Mouse (Mus musculus) layer of hippocampus, postnatal 36 days (tissue): ENCODE data around the gene Ipmk. TPM values are rescaled to one million over a fixed set of nuclear protein-coding genes. Genes with fewer than 3 reads are reported as not detected.

Experiments used
- DNase-seq, 2 experiments: peaks; one replicate each; pipeline ENCODE4 v3.0.0; 2022
- total RNA-seq, 2 experiments: library from RNA; stranded (reverse); gene quantifications; 2 replicates each; pipeline ENCODE4 v1.2.3; 2021

Gene Ipmk
- total RNA-seq, 2 experiments from 2014 or later = 41.5 to 43.3 TPM

GRCm38 (mm10) chr10:71341290-71341689 is 6.3 kb upstream of the Ipmk start:
- no peak for DNase-seq

- no peak for DNase-seq
Measured at GRCm38 (mm10) chr10:71342030-71342805, 5.3 kb upstream of the Ipmk start.

- DNase-seq = no peak
Measured at GRCm38 (mm10) chr10:71343130-71343529, 4.4 kb upstream of the Ipmk start.

- DNase-seq = no peak
Measured at GRCm38 (mm10) chr10:71343567-71344265, 3.8 kb upstream of the Ipmk start.

- DNase-seq = peak; percentile 93 to 95
Measured at GRCm38 (mm10) chr10:71344579-71345143, 2.9 kb upstream of the Ipmk start, which contains the start of gene Cisd1. Cisd1 (minus strand) TSS chr10:71344954.

- DNase-seq = no peak
Measured at GRCm38 (mm10) chr10:71346106-71346505, 1.5 kb upstream of the Ipmk start.

- no peak for DNase-seq
Measured at GRCm38 (mm10) chr10:71346722-71347508, 648 bp upstream of the Ipmk start.

DNA sequence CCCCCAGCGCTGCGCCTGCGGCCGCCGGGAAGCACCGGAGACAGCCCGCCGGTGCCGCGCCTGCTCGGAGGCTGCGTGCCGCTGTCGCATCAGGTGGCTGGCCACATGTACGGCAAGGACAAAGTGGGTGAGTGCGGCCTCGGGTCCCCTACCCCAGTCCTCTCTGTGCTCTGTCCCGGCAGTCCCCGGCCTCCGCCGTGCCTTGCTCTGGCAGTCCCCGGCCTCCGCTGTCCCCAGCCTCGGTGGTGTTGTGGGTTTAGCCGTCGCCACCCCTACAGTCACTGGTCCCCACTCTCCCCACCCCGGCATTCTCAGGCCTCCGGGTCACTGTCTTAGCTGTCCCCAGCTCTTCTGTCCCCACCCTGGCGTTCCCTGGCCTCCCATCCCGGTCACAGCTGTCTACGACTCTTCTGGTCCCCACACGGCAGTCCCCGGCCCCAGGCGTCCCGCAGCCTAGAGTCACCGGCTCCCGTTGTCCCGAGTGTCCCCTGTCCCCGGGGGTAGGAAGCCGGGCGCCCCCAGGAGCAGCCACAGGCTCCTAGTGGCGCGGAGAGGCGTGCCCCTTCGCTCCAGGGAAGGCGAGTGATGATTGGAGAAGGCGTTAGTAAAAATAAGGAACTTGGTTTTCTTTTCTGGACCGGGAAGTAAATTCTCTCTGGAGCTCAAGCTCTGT is 537 bp downstream of the Ipmk start:
- peak in 1 of 2 experiments; percentile 38 for DNase-seq

GRCm38 (mm10) chr10:71348637-71349280 is 1.2 kb downstream of the Ipmk start:
- DNase-seq = no peak

GRCm38 (mm10) chr10:71349290-71349689 is 1.7 kb downstream of the Ipmk start:
- DNase-seq = no peak

DNA sequence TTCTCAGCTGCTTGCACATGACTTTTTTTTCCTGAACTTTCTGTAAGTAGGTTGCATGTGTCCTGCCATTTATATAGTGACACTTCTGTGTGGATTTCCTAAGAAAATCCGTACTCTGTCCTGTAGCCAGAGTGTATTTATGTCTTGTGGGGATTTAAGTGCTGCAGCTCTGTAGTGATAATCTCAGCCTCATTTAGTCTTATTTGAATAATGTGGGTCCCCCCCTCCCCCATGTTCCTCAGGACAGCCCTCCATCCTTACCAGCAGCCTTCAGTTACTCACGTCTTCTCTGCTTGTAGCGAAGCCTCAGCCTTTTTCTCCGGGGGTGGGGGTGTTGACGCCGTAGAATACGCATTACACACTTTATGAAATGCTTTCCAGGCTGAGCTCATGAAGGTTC is 3.7 kb downstream of the Ipmk start:
- no peak for DNase-seq

- no peak for DNase-seq
Measured at GRCm38 (mm10) chr10:71353850-71354249, 6.3 kb downstream of the Ipmk start.

DNA sequence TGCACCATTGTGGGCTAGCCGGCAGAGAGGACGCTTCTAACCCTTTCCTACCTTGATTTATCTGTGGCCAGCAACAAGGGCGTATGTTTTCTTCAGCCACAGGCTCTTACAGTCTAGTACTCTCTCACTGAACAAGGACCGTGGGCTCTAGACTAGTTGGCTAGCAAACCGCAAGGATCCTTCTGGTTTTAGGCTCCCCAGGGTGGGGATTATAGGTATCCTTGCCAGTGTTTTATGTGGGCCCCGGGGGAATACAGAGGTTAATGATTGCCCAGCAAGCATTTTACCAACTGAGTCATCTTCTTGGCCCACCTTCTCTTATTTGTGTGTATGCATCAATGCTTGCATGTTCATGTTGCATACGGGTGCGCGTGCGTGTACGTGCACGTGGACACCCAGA is 7.4 kb downstream of the Ipmk start:
- DNase-seq = no peak

DNA sequence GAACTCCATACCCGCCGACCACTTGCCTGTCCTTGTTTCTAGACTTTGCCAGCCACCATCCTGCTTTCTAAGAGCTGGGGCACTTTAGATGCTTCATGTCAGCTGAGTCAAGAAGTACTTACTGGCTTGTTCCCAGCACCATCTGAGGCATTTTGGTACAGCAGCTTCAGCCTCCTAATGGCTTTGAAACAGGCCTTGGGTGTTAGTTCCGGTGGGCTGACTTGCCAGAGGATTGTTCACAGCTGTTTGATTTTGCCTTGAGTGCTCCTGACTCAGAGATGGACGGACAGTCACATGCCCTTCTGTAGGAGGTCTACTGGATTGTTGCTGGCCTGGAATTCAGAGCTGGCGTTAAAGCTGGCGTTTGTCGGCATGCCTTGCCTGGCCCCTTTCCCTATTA is 13.5 kb downstream of the Ipmk start:
- no peak for DNase-seq

GRCm38 (mm10) chr10:71361836-71362562 is 14.4 kb downstream of the Ipmk start:
- DNase-seq = no peak

DNA sequence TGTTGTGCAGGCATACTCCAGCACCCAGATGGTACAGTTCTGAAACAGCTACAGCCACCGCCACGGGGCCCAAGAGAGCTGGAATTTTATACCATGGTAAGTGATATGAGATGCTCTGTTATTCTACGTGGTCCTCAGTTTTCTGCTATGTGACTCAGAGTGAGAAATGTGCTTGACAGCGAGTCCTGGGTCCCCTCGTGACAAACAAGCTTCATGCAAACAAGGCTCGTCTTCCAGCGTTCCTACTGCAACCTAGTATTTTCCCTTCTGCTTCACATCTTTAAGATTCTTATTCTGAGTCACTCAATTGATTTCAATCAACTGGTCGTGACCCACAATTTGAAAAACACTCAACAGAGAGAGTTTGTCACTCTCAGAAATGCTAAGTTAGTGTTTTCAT is 15.9 kb downstream of the Ipmk start:
- DNase-seq = no peak

GRCm38 (mm10) chr10:71363858-71364257 is 16.3 kb downstream of the Ipmk start:
- no peak for DNase-seq

- DNase-seq = no peak
Measured at GRCm38 (mm10) chr10:71368128-71368940, 20.8 kb downstream of the Ipmk start.

GRCm38 (mm10) chr10:71369466-71369865 is 21.9 kb downstream of the Ipmk start:
- no peak for DNase-seq

- no peak for DNase-seq
Measured at GRCm38 (mm10) chr10:71371881-71372280, 24.3 kb downstream of the Ipmk start.
